Mouse (Mus musculus): ENCODE data around the gene Pilra. TPM values are rescaled to one million over a fixed set of nuclear protein-coding genes. Genes with fewer than 3 reads are reported as not detected.
A peak's percentile ranks its signal among the peaks of the same experiment; 100 is the strongest.
"Not testable (repeated sequence)": the region's sequence is repeated elsewhere in the genome, so short reads cannot be mapped to it uniquely, and the experiment has no call there.

Pilra gene
- polyA plus RNA-seq, 1 experiment from 2014 or later = 12.5 TPM

- peak; percentile 2 for DNase-seq (ENCODE audit: low spot score)
- not testable (repeated sequence) for H3K36me3 ChIP-seq (ENCODE audit: insufficient read depth, low read length); H3K9me3 ChIP-seq (ENCODE audit: low read length); ATAC-seq; H3K4me2 ChIP-seq (replicated peaks; ENCODE audit: low read depth, low read length); H3K27ac ChIP-seq (ENCODE audit: low read length); H3K27me3 ChIP-seq (replicated peaks; ENCODE audit: insufficient read depth, low read length); H3K9ac ChIP-seq (replicated peaks; ENCODE audit: low read depth); H3K4me1 ChIP-seq (ENCODE audit: insufficient read depth, low read depth, low read length); H3K4me3 ChIP-seq (ENCODE audit: low read depth, low read length)
- 75% methylated on average over 2 of the region's 2 CpGs for WGBS
Measured at GRCm38 (mm10) chr5:137857960-137858710, 22.1 kb upstream of the Pilra start, which contains the start of gene Pilrb1. TSS of gene Pilrb1 (minus strand) at chr5:137858106.

GRCm38 (mm10) chr5:137856870-137857269 is 20.8 kb upstream of the Pilra start:
- WGBS = 70% methylated on average over 4 of the region's 5 CpGs
- not testable (repeated sequence) for H3K36me3 ChIP-seq (ENCODE audit: insufficient read depth, low read length); H3K4me3 ChIP-seq (ENCODE audit: low read depth, low read length); H3K4me1 ChIP-seq (ENCODE audit: insufficient read depth, low read depth, low read length); ATAC-seq; H3K27ac ChIP-seq (ENCODE audit: low read length); H3K4me2 ChIP-seq (replicated peaks; ENCODE audit: low read depth, low read length); H3K9me3 ChIP-seq (ENCODE audit: low read length); DNase-seq (ENCODE audit: low spot score); H3K27me3 ChIP-seq (replicated peaks; ENCODE audit: insufficient read depth, low read length); H3K9ac ChIP-seq (replicated peaks; ENCODE audit: low read depth)

GRCm38 (mm10) chr5:137854907-137855306 is 18.8 kb upstream of the Pilra start:
- H3K9ac ChIP-seq (replicated peaks; ENCODE audit: low read depth); H3K4me2 ChIP-seq (replicated peaks; ENCODE audit: low read depth, low read length); H3K4me1 ChIP-seq (ENCODE audit: insufficient read depth, low read depth, low read length); H3K27ac ChIP-seq (ENCODE audit: low read length); H3K4me3 ChIP-seq (ENCODE audit: low read depth, low read length); H3K9me3 ChIP-seq (ENCODE audit: low read length); H3K27me3 ChIP-seq (replicated peaks; ENCODE audit: insufficient read depth, low read length); H3K36me3 ChIP-seq (ENCODE audit: insufficient read depth, low read length); DNase-seq (ENCODE audit: low spot score): not testable (repeated sequence)
- 46% methylated on average over 3 of the region's 3 CpGs for WGBS
- ATAC-seq = peak; percentile 80

- 93% methylated on average over 1 of the region's 1 CpGs for WGBS
- H3K4me1 ChIP-seq (ENCODE audit: insufficient read depth, low read depth, low read length); H3K9ac ChIP-seq (replicated peaks; ENCODE audit: low read depth); H3K27me3 ChIP-seq (replicated peaks; ENCODE audit: insufficient read depth, low read length); H3K36me3 ChIP-seq (ENCODE audit: insufficient read depth, low read length); DNase-seq (ENCODE audit: low spot score); H3K27ac ChIP-seq (ENCODE audit: low read length); ATAC-seq; H3K4me3 ChIP-seq (ENCODE audit: low read depth, low read length); H3K9me3 ChIP-seq (ENCODE audit: low read length); H3K4me2 ChIP-seq (replicated peaks; ENCODE audit: low read depth, low read length): not testable (repeated sequence)
Measured at GRCm38 (mm10) chr5:137850313-137850712, 14.2 kb upstream of the Pilra start.

GRCm38 (mm10) chr5:137837110-137837509 is 1.0 kb upstream of the Pilra start:
- H3K27ac ChIP-seq (ENCODE audit: low read length); H3K9me3 ChIP-seq (ENCODE audit: low read length); H3K27me3 ChIP-seq (replicated peaks; ENCODE audit: insufficient read depth, low read length); H3K36me3 ChIP-seq (ENCODE audit: insufficient read depth, low read length); H3K9ac ChIP-seq (replicated peaks; ENCODE audit: low read depth); DNase-seq (ENCODE audit: low spot score); H3K4me3 ChIP-seq (ENCODE audit: low read depth, low read length); H3K4me1 ChIP-seq (ENCODE audit: insufficient read depth, low read depth, low read length); H3K4me2 ChIP-seq (replicated peaks; ENCODE audit: low read depth, low read length); ATAC-seq: not testable (repeated sequence)

- no peaks in the 10 kb centered on the region for H3K27me3 ChIP-seq (replicated peaks; ENCODE audit: insufficient read depth, low read length)
- no peaks in the 10 kb centered on the region for H3K36me3 ChIP-seq (ENCODE audit: insufficient read depth, low read length)
- no peak for DNase-seq (ENCODE audit: low spot score)
- no peak overlapping the region for H3K4me2 ChIP-seq (replicated peaks; ENCODE audit: low read depth, low read length)
- no peak overlapping the region for H3K9ac ChIP-seq (replicated peaks; ENCODE audit: low read depth)
- no peak for TF ChIP-seq CTCF (IDR thresholded peaks at IDR 0.05)
- TF ChIP-seq EP300 (IDR thresholded peaks at IDR 0.05) = no peak
- no peaks in the 10 kb centered on the region for H3K9me3 ChIP-seq (ENCODE audit: low read length)
- H3K4me1 ChIP-seq (ENCODE audit: insufficient read depth, low read depth, low read length) = no peaks in the 10 kb centered on the region
- ATAC-seq = no peak
- H3K27ac ChIP-seq (ENCODE audit: low read length) = no peak overlapping the region
- H3K4me3 ChIP-seq (ENCODE audit: low read depth, low read length) = no peak overlapping the region
Measured at GRCm38 (mm10) chr5:137836611-137837010, 530 bp upstream of the Pilra start.

- TF ChIP-seq CTCF (IDR thresholded peaks at IDR 0.05) = no peak
- TF ChIP-seq EP300 (IDR thresholded peaks at IDR 0.05) = no peak
- Histone ChIP-seq H3K4me3 (ENCODE audit: low read depth, low read length) (no peak overlapping the region), H3K36me3 (ENCODE audit: insufficient read depth, low read length) (no peaks in the 10 kb centered on the region), H3K9me3 (ENCODE audit: low read length) (no peaks in the 10 kb centered on the region), H3K9ac (replicated peaks; ENCODE audit: low read depth) (no peak overlapping the region), H3K27ac (ENCODE audit: low read length) (no peak overlapping the region), H3K27me3 (replicated peaks; ENCODE audit: insufficient read depth, low read length) (no peaks in the 10 kb centered on the region), H3K4me2 (replicated peaks; ENCODE audit: low read depth, low read length) (no peak overlapping the region), H3K4me1 (ENCODE audit: insufficient read depth, low read depth, low read length) (no peaks in the 10 kb centered on the region)
- ATAC-seq = no peak
- WGBS = 33% methylated on average over 4 of the region's 4 CpGs
- DNase-seq (ENCODE audit: low spot score) = no peak
Measured at GRCm38 (mm10) chr5:137833500-137833899, 2.6 kb downstream of the Pilra start.
